Mouse (Mus musculus): ENCODE data around the gene Smc1a. TPM values are rescaled to one million over a fixed set of nuclear protein-coding genes. Genes with fewer than 3 reads are reported as not detected.
A peak's percentile ranks its signal among the peaks of the same experiment; 100 is the strongest.
"Not testable (repeated sequence)": the region's sequence is repeated elsewhere in the genome, so short reads cannot be mapped to it uniquely, and the experiment has no call there.

The Smc1a gene
- polyA plus RNA-seq, 2 experiments = 80.6 to 91.3 TPM

- no peak overlapping the region for H3K9ac ChIP-seq (ENCODE audit: low read depth, low read length, severe bottlenecking)
- DNase-seq (ENCODE audit: low spot score) (no peak), ATAC-seq (ENCODE audit: low FRiP score, low read depth) (no peak)
- H3K4me1 ChIP-seq (ENCODE audit: control insufficient read depth, insufficient read depth, low read length) = no peaks in the 10 kb centered on the region
- H3K4me3 ChIP-seq (replicated peaks; ENCODE audit: low read length) = no peak overlapping the region
- no peaks in the 10 kb centered on the region for H3K27me3 ChIP-seq (ENCODE audit: control insufficient read depth, insufficient read depth, low read length)
- H3K27ac ChIP-seq (replicated peaks; ENCODE audit: low read depth, low read length) = no peak overlapping the region
- peaks cover 21% of the 10 kb centered on the region for H3K36me3 ChIP-seq (ENCODE audit: control insufficient read depth, insufficient read depth, low read length)
- H3K9me3 ChIP-seq (ENCODE audit: control insufficient read depth, low read length) = no peaks in the 10 kb centered on the region
- TF ChIP-seq POLR2A (IDR thresholded peaks at IDR 0.05; ENCODE audit: borderline replicate concordance, extremely low read depth, insufficient read depth, insufficient read length) = no peak
- H3K4me2 ChIP-seq (replicated peaks; ENCODE audit: low read depth, low read length, severe bottlenecking) = no peak overlapping the region
Measured at GRCm38 (mm10) chrX:152047230-152047629, 31.0 kb downstream of the Smc1a start.

GRCm38 (mm10) chrX:152052546-152052945 lies 36.3 kb downstream of the Smc1a start:
- no peaks in the 10 kb centered on the region; the same call in 1 of the 2 replicates for H3K27me3 ChIP-seq (ENCODE audit: control insufficient read depth, insufficient read depth, low read length)
- H3K36me3 ChIP-seq (ENCODE audit: control insufficient read depth, insufficient read depth, low read length) = peaks cover 16% of the 10 kb centered on the region; the same call in 1 of the 2 replicates
- H3K9me3 ChIP-seq (ENCODE audit: control insufficient read depth, low read length) = no peaks in the 10 kb centered on the region
- H3K9ac ChIP-seq (ENCODE audit: low read depth, low read length, severe bottlenecking) = no peak overlapping the region
- no peak for TF ChIP-seq POLR2A (IDR thresholded peaks at IDR 0.05; ENCODE audit: borderline replicate concordance, extremely low read depth, insufficient read depth, insufficient read length)
- no peak overlapping the region for H3K4me3 ChIP-seq (replicated peaks; ENCODE audit: low read length)
- H3K4me1 ChIP-seq (ENCODE audit: control insufficient read depth, insufficient read depth, low read length) = no peaks in the 10 kb centered on the region
- no peak overlapping the region for H3K27ac ChIP-seq (replicated peaks; ENCODE audit: low read depth, low read length)
- H3K4me2 ChIP-seq (replicated peaks; ENCODE audit: low read depth, low read length, severe bottlenecking) = no peak overlapping the region
- WGBS = 77% methylated on average over 3 of the region's 3 CpGs
- ATAC-seq (ENCODE audit: low FRiP score, low read depth) = no peak
- DNase-seq (ENCODE audit: low spot score) = no peak

- no peak for ATAC-seq (ENCODE audit: low FRiP score, low read depth)
- no peak overlapping the region for H3K9ac ChIP-seq (ENCODE audit: low read depth, low read length, severe bottlenecking)
- TF ChIP-seq POLR2A (IDR thresholded peaks at IDR 0.05; ENCODE audit: borderline replicate concordance, extremely low read depth, insufficient read depth, insufficient read length) = no peak
- H3K4me2 ChIP-seq (replicated peaks; ENCODE audit: low read depth, low read length, severe bottlenecking) = no peak overlapping the region
- no peak for DNase-seq (ENCODE audit: low spot score)
- 74% methylated on average over 1 of the region's 1 CpGs for WGBS
- H3K36me3 ChIP-seq (ENCODE audit: control insufficient read depth, insufficient read depth, low read length) = peaks cover 21% of the 10 kb centered on the region; the same call in 1 of the 2 replicates
- no peak overlapping the region for H3K27ac ChIP-seq (replicated peaks; ENCODE audit: low read depth, low read length)
- H3K27me3 ChIP-seq (ENCODE audit: control insufficient read depth, insufficient read depth, low read length) = no peaks in the 10 kb centered on the region; the same call in 1 of the 2 replicates
- no peaks in the 10 kb centered on the region for H3K4me1 ChIP-seq (ENCODE audit: control insufficient read depth, insufficient read depth, low read length)
- H3K9me3 ChIP-seq (ENCODE audit: control insufficient read depth, low read length) = no peaks in the 10 kb centered on the region
- H3K4me3 ChIP-seq (replicated peaks; ENCODE audit: low read length) = no peak overlapping the region
Measured at GRCm38 (mm10) chrX:152054094-152054493, 37.9 kb downstream of the Smc1a start.

- Histone ChIP-seq H3K36me3 (ENCODE audit: control insufficient read depth, insufficient read depth, low read length) (peaks cover 20% of the 10 kb centered on the region), H3K4me3 (replicated peaks; ENCODE audit: low read length) (no peak overlapping the region), H3K27me3 (ENCODE audit: control insufficient read depth, insufficient read depth, low read length) (peaks cover 6% of the 10 kb centered on the region; the same call in 1 of the 2 replicates), H3K9me3 (ENCODE audit: control insufficient read depth, low read length) (no peaks in the 10 kb centered on the region), H3K4me1 (ENCODE audit: control insufficient read depth, insufficient read depth, low read length) (no peaks in the 10 kb centered on the region), H3K9ac (ENCODE audit: low read depth, low read length, severe bottlenecking) (no peak overlapping the region), H3K4me2 (replicated peaks; ENCODE audit: low read depth, low read length, severe bottlenecking) (no peak overlapping the region), H3K27ac (replicated peaks; ENCODE audit: low read depth, low read length) (no peak overlapping the region)
- no peak for ATAC-seq (ENCODE audit: low FRiP score, low read depth)
- TF ChIP-seq POLR2A (IDR thresholded peaks at IDR 0.05; ENCODE audit: borderline replicate concordance, extremely low read depth, insufficient read depth, insufficient read length) = no peak
- no peak for DNase-seq (ENCODE audit: low spot score)
- WGBS = 86% methylated on average over 2 of the region's 2 CpGs
Measured at GRCm38 (mm10) chrX:152065674-152066073, 49.4 kb downstream of the Smc1a start.

- DNase-seq (ENCODE audit: low spot score) = no peak
- Histone ChIP-seq H3K9me3 (ENCODE audit: control insufficient read depth, low read length) (no peaks in the 10 kb centered on the region), H3K36me3 (ENCODE audit: control insufficient read depth, insufficient read depth, low read length) (peaks cover 6% of the 10 kb centered on the region), H3K9ac (ENCODE audit: low read depth, low read length, severe bottlenecking) (no peak overlapping the region), H3K4me1 (ENCODE audit: control insufficient read depth, insufficient read depth, low read length) (no peaks in the 10 kb centered on the region), H3K27ac (replicated peaks; ENCODE audit: low read depth, low read length) (no peak overlapping the region), H3K4me3 (replicated peaks; ENCODE audit: low read length) (no peak overlapping the region), H3K27me3 (ENCODE audit: control insufficient read depth, insufficient read depth, low read length) (peaks cover 6% of the 10 kb centered on the region; the same call in 1 of the 2 replicates), H3K4me2 (replicated peaks; ENCODE audit: low read depth, low read length, severe bottlenecking) (no peak overlapping the region)
- no peak for TF ChIP-seq POLR2A (IDR thresholded peaks at IDR 0.05; ENCODE audit: borderline replicate concordance, extremely low read depth, insufficient read depth, insufficient read length)
- 32% methylated on average over 1 of the region's 1 CpGs for WGBS
- ATAC-seq (ENCODE audit: low FRiP score, low read depth) = no peak
Measured at GRCm38 (mm10) chrX:152067789-152068188, 51.6 kb downstream of the Smc1a start.

GRCm38 (mm10) chrX:152089832-152090614 lies 73.8 kb downstream of the Smc1a start:
- H3K4me3 ChIP-seq (replicated peaks; ENCODE audit: low read length); H3K27me3 ChIP-seq (ENCODE audit: control insufficient read depth, insufficient read depth, low read length); H3K27ac ChIP-seq (replicated peaks; ENCODE audit: low read depth, low read length); H3K9me3 ChIP-seq (ENCODE audit: control insufficient read depth, low read length); H3K4me2 ChIP-seq (replicated peaks; ENCODE audit: low read depth, low read length, severe bottlenecking); H3K4me1 ChIP-seq (ENCODE audit: control insufficient read depth, insufficient read depth, low read length); H3K9ac ChIP-seq (ENCODE audit: low read depth, low read length, severe bottlenecking); H3K36me3 ChIP-seq (ENCODE audit: control insufficient read depth, insufficient read depth, low read length): not testable (repeated sequence)
- WGBS = 35% methylated on average over 6 of the region's 7 CpGs
- ATAC-seq (ENCODE audit: low FRiP score, low read depth) (peak; percentile 72), DNase-seq (ENCODE audit: low spot score) (peak; percentile 58)
